Mouse (Mus musculus) heart, adult 2 months (tissue): Measurements from ENCODE around the gene Ky. TPM values are rescaled to one million over a fixed set of nuclear protein-coding genes. Genes with fewer than 3 reads are reported as not detected.

Experiments
- DNase-seq, 2 experiments: peaks; one replicate each; pipeline ENCODE4 v3.0.0; 2021
- H3K27ac ChIP-seq: fragments of 200-600 bp; 2 replicates; pipeline ENCODE4 v1.8.1; 2022
- H3K27me3 ChIP-seq: fragments of 200-500 bp; 2 replicates; pipeline ENCODE4 v1.6.1; 2012; ENCODE audit warnings: mild to moderate bottlenecking, low read length, inconsistent platforms, mixed read lengths; ENCODE audit not compliant: control insufficient read depth, insufficient read depth
- H3K36me3 ChIP-seq: fragments of 200-500 bp; 2 replicates; pipeline ENCODE4 v1.6.1; 2012; ENCODE audit warnings: low read length, inconsistent platforms; ENCODE audit not compliant: control insufficient read depth, insufficient read depth
- H3K4me1 ChIP-seq: fragments of 200-500 bp; 2 replicates; pipeline ENCODE4 v1.6.1; 2011; ENCODE audit warnings: low read length; ENCODE audit not compliant: control insufficient read depth, insufficient read depth
- H3K4me3 ChIP-seq: fragments of 200-600 bp; 2 replicates; pipeline ENCODE4 v1.8.1; 2022
- H3K79me2 ChIP-seq: fragments of 200-500 bp; replicated peaks from 2 replicates; pipeline ENCODE4 v1.6.1; 2012; ENCODE audit warnings: mild to moderate bottlenecking, inconsistent platforms, low read length, moderate library complexity, mixed read lengths; ENCODE audit not compliant: control insufficient read depth, insufficient read depth
- H3K9ac ChIP-seq: fragments of 200-500 bp; 2 replicates; pipeline ENCODE4 v1.6.1; 2012; ENCODE audit warnings: low read depth, mild to moderate bottlenecking, control low read depth, inconsistent platforms, low read length, mixed read lengths
- CTCF ChIP-seq: fragments of 200-600 bp; IDR thresholded peaks from 2 replicates; pipeline ENCODE4 v1.8.1; 2022; ENCODE audit warnings: antibody characterized with exemption, mild to moderate bottlenecking, moderate library complexity
- EP300 ChIP-seq: fragments of 200-500 bp; IDR thresholded peaks from 2 replicates; pipeline ENCODE4 v1.6.1; 2011; ENCODE audit warnings: low read depth, low read length, control low read depth; ENCODE audit not compliant: insufficient read depth
- POLR2A ChIP-seq: fragments of 200-500 bp; IDR thresholded peaks from 2 replicates; pipeline ENCODE4 v1.6.1; 2011; ENCODE audit warnings: mild to moderate bottlenecking, low read depth, low read length, control low read depth; ENCODE audit not compliant: insufficient read depth
- WGBS: fragments of 180-500 bp; shearing (Covaris S2); methylation state at CpG from one replicate; pipeline ENCODE4 v1.1.7; 2018; 5-methylcytosine and 5-hydroxymethylcytosine counted together
- intact Hi-C: fragments of 180-260 bp; cut with DNase I; formaldehyde crosslinking; loops from one replicate; pipeline ENCODE4 v1.15.1; 2025
- polyA plus RNA-seq: library from polyadenylated mRNA; depleted of rRNA; stranded (reverse); fragments of >200 nt; gene quantifications from 2 replicates; pipeline ENCODE4 v1.2.3, GENCODE M21; 2012
- total RNA-seq, 2 experiments: library from RNA; stranded (reverse); gene quantifications; 2 replicates each; pipeline ENCODE4 v1.2.3; 2021

Ky gene
- total and polyA plus RNA-seq, 3 experiments = 8.2 to 12.1 (median 11.4) TPM

DNA sequence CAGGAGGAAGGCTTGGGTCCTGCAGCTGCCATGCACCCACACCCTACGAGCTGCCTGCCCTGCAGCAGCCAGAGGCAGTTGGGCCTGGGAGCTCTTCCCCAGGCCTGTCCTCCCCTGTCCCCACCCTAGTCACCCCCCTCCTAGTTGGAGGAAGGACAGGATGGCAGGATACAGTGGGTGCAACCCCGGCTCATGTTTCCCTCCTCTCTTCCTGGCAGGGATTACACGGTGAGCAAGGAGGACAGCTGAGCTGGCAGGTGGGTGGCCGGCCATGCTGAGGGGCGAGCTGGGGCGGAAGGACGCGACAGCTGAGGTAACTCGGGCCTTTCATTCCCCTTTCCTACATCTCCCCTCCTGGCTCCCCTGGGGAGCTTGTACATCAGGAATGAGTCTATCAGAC, 11.1 kb upstream of the Ky start:
- intact Hi-C loops = loop anchor here (5.0 kb wide), 2 partner anchors 53 to 92 kb away; no protein-coding TSS in a partner anchor
- DNase-seq = peak in 1 of 2 experiments; percentile 14
- peaks cover 18% of the 10 kb centered on the region for H3K4me1 ChIP-seq
- no peak overlapping the region for H3K9ac ChIP-seq
- no peak overlapping the region for H3K27ac ChIP-seq
- TF ChIP-seq POLR2A (no peak), EP300 (no peak), CTCF (no peak)
- WGBS = 69% methylated on average over 9 of the region's 9 CpGs
- H3K4me3 ChIP-seq = no peak overlapping the region
- peaks cover 2% of the 10 kb centered on the region; the same call in 1 of the 2 replicates for H3K36me3 ChIP-seq
- H3K27me3 ChIP-seq = no peaks in the 10 kb centered on the region
- H3K79me2 ChIP-seq = no peaks in the 10 kb centered on the region

GRCm38 (mm10) chr9:102495266-102495665, 10.3 kb upstream of the Ky start:
- Histone ChIP-seq H3K4me3 (no peak overlapping the region), H3K79me2 (no peaks in the 10 kb centered on the region), H3K27ac (no peak overlapping the region), H3K27me3 (no peaks in the 10 kb centered on the region), H3K36me3 (peaks cover 2% of the 10 kb centered on the region; the same call in 1 of the 2 replicates), H3K9ac (no peak overlapping the region), H3K4me1 (peaks cover 18% of the 10 kb centered on the region)
- DNase-seq = peak in 1 of 2 experiments; percentile 10
- 89% methylated on average over 4 of the region's 4 CpGs for WGBS
- TF ChIP-seq POLR2A (no peak), EP300 (no peak), CTCF (no peak)
- intact Hi-C loops = loop anchor here (5.0 kb wide), 1 partner anchor 53 kb away; no protein-coding TSS in a partner anchor

- H3K27me3 ChIP-seq = no peaks in the 10 kb centered on the region
- H3K79me2 ChIP-seq = no peaks in the 10 kb centered on the region
- H3K27ac ChIP-seq = peak overlapping the region; percentile 86; the same call in 1 of the 2 replicates
- no peak for TF ChIP-seq POLR2A
- H3K9ac ChIP-seq = no peak overlapping the region
- intact Hi-C loops = loop anchor here (5.0 kb wide), 1 partner anchor 54 kb away; no protein-coding TSS in a partner anchor
- WGBS = 79% methylated on average over 3 of the region's 3 CpGs
- H3K4me1 ChIP-seq = peaks cover 23% of the 10 kb centered on the region
- H3K36me3 ChIP-seq = peaks cover 2% of the 10 kb centered on the region; the same call in 1 of the 2 replicates
- DNase-seq = peak in 1 of 2 experiments; percentile 8
- no peak overlapping the region for H3K4me3 ChIP-seq
Measured at GRCm38 (mm10) chr9:102496481-102497041, 9.0 kb upstream of the Ky start.

- intact Hi-C loops = loop anchor here (5.0 kb wide), 1 partner anchor 55 kb away; no protein-coding TSS in a partner anchor
- 65% methylated on average over 9 of the region's 9 CpGs for WGBS
- Histone ChIP-seq H3K27ac (peak overlapping the region; percentile 86), H3K4me1 (peaks cover 23% of the 10 kb centered on the region), H3K9ac (no peak overlapping the region), H3K36me3 (peaks cover 2% of the 10 kb centered on the region; the same call in 1 of the 2 replicates), H3K27me3 (no peaks in the 10 kb centered on the region), H3K79me2 (no peaks in the 10 kb centered on the region), H3K4me3 (no peak overlapping the region)
- DNase-seq = peak; percentile 29 to 44
- TF ChIP-seq POLR2A (no peak), CTCF (no peak), EP300 (no peak)
Measured at GRCm38 (mm10) chr9:102497089-102497690, 8.4 kb upstream of the Ky start.

DNA sequence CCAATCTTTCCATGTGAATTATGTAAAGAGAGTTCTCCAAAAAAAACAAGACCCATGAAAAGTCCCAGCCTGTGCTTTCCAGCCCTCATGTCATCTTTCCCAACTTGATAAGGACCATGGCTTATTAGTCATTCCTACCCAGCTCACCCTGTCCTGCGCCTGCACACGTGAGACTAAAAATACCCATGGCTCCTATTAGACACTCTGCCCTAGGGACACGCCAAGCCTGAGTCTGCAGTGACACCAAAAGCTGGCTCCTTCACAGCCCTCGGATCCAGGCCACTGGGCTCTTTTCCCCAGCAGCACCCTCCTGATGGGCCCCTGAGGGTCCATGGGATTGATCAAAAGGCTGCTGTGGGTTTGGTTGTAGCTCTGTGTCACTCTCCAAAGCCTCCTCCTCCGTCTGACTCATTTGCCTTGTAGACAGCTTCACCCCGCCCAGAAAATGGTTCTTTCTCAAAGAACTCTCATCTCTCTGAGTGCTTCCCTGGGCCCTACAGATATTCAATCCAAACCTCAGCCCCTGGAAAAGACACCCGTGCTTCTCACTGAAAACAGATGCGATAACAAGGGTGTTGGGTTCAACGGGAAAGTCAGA, 7.6 kb upstream of the Ky start:
- Histone ChIP-seq H3K9ac (no peak overlapping the region), H3K36me3 (peaks cover 2% of the 10 kb centered on the region; the same call in 1 of the 2 replicates), H3K27ac (peak overlapping the region; percentile 86), H3K4me3 (no peak overlapping the region), H3K79me2 (no peaks in the 10 kb centered on the region), H3K27me3 (no peaks in the 10 kb centered on the region), H3K4me1 (peaks cover 21% of the 10 kb centered on the region)
- peak; percentile 74 to 83 for DNase-seq
- intact Hi-C loops = loop anchor here (5.0 kb wide), 1 partner anchor 56 kb away; no protein-coding TSS in a partner anchor
- 47% methylated on average over 9 of the region's 9 CpGs for WGBS
- TF ChIP-seq CTCF (no peak), POLR2A (0 out of 2 replicates have a peak, but pooled peaks have one; percentile 19), EP300 (peak; percentile 72; the same call in 1 of the 2 replicates)

- WGBS = 58% methylated on average over 6 of the region's 6 CpGs
- H3K9ac ChIP-seq = no peak overlapping the region
- TF ChIP-seq EP300 (no peak), POLR2A (no peak), CTCF (no peak)
- intact Hi-C loops = loop anchor here (5.0 kb wide), 1 partner anchor 56 kb away; no protein-coding TSS in a partner anchor
- peaks cover 2% of the 10 kb centered on the region; the same call in 1 of the 2 replicates for H3K36me3 ChIP-seq
- peak overlapping the region; percentile 49 for H3K27ac ChIP-seq
- no peak overlapping the region for H3K4me3 ChIP-seq
- H3K4me1 ChIP-seq = peaks cover 21% of the 10 kb centered on the region
- no peaks in the 10 kb centered on the region for H3K79me2 ChIP-seq
- peak in 1 of 2 experiments; percentile 20 for DNase-seq
- H3K27me3 ChIP-seq = no peaks in the 10 kb centered on the region
Measured at GRCm38 (mm10) chr9:102498701-102499100, 6.8 kb upstream of the Ky start.
